Mouse (Mus musculus) adrenal gland, postnatal 36 days (tissue): ENCODE results near the gene Ifnar2. TPM values are rescaled to one million over a fixed set of nuclear protein-coding genes. Genes with fewer than 3 reads are reported as not detected.
A peak's percentile ranks its signal among the peaks of the same experiment; 100 is the strongest.

Experiments
- DNase-seq, 2 experiments: peaks; one replicate each; pipeline ENCODE4 v3.0.0; 2021; ENCODE audit warnings: mixed read lengths in 1 of 2
- total RNA-seq, 2 experiments: library from RNA; stranded (reverse); gene quantifications; 2 replicates each; pipeline ENCODE4 v1.2.3; 2021

The Ifnar2 gene
- total RNA-seq, 2 experiments from 2014 or later, result 101 to 120 TPM

GRCm38 (mm10) chr16:91391421-91391820 lies 18.8 kb downstream of the Ifnar2 start, which contains the start of gene Gm21970:
TSS of gene Gm21970 (plus strand) at chr16:91391721.
- DNase-seq, result no peak

- no peak for DNase-seq
Measured at GRCm38 (mm10) chr16:91394826-91395410, 22.3 kb downstream of the Ifnar2 start.

GRCm38 (mm10) chr16:91395633-91396392 lies 23.2 kb downstream of the Ifnar2 start:
- no peak for DNase-seq

DNA sequence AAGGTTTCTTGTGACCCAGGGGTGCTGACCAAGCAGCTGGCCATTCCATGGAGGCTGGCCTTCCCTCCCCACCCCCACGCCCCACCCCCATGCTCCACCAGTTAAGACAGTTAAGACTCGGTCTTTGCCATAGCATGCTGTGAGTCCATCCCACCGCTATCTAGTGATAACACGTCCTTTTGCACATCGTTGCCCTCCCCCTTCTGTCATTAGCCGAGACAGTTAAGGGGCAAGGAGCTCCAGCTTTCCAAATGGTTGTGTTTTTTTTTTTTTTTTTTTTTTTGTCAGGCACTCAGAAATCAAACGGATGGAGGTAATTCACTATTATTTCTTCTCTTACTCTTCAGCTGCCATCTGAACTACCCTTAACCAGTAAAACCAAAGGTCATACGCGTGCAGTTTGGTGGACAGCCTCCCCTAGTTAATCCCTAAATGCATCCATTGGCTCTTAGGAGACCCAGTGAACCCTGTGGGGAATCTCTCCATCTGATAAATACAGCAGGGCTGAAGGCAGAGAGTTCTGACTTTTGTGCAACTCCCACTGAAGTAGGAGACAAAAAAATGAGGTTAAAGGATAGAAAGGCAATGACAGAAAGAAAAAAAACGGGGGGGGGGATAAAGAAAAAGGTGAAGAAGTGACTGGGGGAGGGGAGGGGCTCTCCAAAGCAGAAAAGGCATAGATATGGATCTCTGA lies 24.4 kb downstream of the Ifnar2 start:
- no peak for DNase-seq

GRCm38 (mm10) chr16:91398030-91398429 lies 25.4 kb downstream of the Ifnar2 start:
- peak; percentile 62 to 65 for DNase-seq

GRCm38 (mm10) chr16:91398944-91399343 lies 26.4 kb downstream of the Ifnar2 start:
- DNase-seq, result no peak

DNA sequence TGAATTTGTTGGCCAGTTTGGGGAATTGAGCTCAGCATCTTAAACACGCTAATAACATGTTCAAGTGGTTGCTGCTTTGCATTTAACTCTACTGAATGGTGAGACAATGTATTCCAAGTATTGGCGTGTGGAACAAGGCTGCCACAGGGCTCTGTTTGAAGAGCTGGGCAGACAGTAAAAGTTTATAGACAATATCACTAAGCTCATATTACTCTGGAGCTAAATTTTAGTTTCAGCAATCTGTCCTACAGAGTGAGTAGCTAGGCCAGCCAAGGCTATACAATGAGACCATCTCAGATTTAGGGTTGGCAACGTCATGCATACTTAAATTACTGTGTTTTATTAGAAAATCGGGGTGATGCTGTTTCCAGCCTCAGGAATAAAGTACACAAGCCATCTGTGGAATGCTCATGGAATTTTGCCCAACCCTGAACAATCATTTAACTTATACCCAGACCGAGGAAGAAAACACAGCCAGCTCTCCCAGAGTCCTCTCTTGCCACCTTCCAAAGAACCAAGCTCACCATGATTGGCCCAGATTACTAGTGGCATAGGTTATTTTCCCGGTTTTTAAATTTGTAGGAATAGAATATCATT lies 29.1 kb downstream of the Ifnar2 start:
- DNase-seq, result no peak

- DNase-seq, result no peak
Measured at GRCm38 (mm10) chr16:91403784-91404183, 31.2 kb downstream of the Ifnar2 start.

DNA sequence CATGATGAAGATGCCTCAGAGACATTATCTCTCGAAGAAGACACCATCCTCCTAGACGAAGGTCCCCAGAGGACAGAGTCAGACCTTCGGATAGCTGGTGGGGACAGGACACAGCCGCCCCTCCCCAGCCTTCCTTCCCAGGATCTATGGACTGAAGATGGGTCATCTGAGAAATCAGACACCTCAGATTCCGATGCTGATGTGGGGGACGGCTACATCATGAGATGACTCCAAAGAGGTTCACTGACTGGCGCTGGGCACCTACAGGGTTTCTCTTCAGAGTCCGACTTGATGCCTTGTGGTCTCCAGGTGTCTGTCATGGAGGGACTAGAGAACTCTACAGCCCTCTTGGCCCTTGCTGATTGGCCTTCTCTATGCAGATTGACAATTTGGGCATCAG lies 31.6 kb downstream of the Ifnar2 start:
- DNase-seq, result no peak

GRCm38 (mm10) chr16:91404828-91405577 lies 32.4 kb downstream of the Ifnar2 start:
- DNase-seq, result no peak

DNA sequence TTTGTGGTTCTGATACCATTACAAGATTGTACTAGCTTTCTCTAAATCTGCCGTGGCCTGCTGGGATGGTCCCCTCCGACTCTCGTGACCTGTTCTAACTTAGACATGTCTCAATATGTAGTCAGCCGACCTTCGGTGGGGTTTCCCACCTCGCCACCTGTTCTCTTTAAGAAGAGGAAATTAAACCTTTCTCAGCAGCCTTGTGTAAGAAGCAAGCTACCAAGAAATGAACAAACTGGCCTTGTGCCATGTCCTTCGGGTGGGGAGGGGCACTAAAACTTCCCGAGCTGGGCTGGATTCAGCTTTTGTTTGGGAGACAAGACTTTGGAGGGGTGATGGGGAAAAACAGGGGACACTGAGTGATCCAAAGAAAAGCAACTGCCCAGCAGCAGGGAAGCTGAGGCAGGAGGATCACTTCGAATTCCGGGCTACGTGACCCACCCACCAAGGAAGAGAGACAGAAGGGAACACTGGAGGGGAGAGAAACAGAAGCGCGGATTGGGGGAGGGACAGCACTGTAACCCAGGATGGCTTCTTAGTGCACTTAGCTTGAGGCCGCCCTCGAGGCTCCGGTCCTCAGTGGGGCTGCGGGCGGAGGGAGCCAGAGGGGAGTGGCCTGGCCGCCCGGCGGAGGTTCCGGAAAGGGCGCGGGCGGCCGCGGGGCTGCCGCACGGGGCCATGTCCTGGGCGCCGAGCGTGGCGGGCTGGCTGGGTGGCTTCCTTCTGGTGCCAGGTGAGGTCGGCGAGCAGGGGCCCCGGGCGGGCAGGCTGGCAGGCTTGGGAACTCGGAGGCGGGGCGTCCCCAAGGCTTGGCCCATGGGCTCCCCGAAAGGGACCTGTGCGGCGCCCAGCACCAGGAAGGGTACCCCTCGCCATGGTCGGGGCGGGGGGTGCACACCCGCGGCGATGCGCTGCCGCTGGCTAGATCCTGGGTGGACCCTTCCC lies 33.3 kb downstream of the Ifnar2 start, which contains the start of gene Il10rb:
Gene Il10rb (plus strand): TSS at position 525 of the 945 bp plus-strand sequence.
- peak; percentile 89 to 92 for DNase-seq

GRCm38 (mm10) chr16:91406585-91407220 lies 34.1 kb downstream of the Ifnar2 start:
- peak; percentile 52 to 63 for DNase-seq

DNA sequence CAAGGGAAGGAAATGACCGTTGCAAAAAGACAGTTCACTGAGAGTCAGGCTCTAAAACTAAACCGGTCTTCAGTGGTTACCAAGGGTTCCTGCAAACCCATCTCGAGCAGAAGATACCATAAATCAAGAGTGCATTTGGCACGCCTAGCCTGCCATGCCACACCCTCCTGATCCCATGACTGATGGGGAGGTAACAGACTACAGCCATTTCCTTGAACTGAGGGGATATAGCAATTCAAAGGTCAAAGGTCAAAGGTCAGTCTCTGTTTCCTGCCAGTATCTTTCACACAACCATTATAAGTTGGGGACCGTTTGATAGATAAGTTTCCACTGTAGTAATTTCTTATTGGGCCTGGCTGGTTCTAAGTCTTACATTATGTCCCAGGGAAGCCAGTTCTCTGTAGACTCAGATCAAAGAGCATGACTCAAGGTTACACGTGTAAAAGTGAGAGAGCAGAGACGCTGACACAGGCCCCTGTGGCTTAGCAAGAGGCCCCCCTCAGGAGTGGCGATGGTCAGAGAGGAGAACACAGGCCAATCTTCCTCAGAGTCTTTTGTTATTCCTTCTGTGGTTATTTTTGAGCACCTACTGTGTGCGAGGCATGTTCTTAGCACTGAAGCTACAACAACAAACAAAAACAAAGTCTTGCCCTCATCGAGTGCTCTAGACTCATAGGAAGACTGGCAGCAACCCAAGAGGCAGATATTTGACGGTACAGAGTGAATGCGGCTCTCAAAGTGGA lies 40.7 kb downstream of the Ifnar2 start:
- peak; percentile 63 to 64 for DNase-seq

DNA sequence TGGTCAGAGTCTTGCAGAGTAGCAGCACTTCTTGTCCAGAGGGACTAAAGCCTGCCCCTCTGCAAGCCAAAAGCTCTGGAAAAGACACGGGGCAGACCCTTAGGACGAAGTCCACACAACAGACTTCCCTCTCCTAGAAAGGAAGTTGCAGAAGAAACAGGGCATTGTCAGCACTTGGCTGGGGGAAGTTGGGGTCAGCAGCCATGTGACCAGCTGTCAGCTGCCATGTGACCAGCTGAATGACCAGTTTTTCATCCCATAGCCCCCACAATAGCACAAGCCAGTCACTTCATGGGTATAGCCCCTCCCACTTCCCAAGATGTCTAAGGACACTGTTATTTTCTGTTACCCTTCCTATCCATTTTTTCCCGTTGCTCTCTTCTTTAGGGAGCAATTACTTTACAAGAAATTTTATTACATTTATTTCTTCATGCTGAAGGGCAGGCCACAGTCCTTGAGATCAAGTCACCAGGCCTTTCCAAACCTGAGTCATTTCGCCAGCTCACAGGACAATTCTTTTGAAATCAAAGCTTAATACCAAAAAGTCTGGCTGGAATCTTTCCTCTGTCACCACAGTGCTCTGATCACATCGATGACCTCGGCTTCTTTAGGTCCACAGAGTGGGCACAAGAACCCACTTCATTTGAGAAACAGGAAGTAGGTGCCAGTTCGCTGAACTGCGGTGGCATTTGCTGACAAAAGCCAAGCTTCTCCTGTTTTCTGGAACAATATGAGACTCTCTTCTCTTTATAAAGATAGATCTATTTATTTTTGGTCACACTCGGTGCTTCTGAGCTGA lies 43.0 kb downstream of the Ifnar2 start:
- DNase-seq, result peak; percentile 65 to 74

DNA sequence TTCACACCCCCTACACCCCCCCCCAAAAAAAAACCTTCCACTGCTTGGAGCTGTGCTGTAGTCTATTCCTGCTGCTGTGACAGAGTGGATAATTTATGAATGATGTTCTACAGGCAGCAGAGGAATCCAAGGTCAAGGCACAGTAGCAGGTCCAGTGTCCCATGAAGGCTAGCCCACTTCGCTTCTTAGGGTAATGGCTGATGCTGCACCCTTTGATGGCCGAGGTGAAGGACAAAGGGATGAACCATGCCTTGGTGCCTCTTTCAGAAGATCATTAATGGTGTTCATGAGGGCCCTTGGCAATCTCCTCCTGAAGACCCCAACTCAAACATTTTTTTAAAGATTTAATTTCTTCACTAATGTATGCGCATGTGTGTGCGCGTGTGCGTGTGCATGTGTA lies 43.8 kb downstream of the Ifnar2 start:
- DNase-seq, result no peak

GRCm38 (mm10) chr16:91416938-91417337 lies 44.4 kb downstream of the Ifnar2 start:
- DNase-seq, result peak in 1 of 2 experiments; percentile 59

DNA sequence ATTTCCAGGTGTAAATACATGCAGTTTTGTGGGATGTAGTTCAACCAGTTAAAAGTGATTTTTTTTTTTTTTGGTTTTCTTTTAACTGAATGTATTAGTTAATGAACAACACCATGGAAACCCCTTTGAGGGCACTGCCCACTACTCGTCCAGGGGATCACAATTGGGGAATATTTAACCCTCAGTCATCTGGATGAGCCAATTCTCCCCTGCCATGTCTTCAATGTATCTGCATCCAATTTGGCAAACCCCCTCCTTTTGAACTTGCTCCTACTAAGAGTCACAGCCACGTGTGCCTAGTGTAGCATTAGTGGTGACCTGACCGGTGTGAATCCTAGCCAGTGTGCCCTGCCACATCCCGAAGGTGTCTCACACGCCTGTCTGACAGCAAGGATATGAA lies 45.9 kb downstream of the Ifnar2 start:
- no peak for DNase-seq

GRCm38 (mm10) chr16:91425816-91426215 lies 53.2 kb downstream of the Ifnar2 start:
- no peak for DNase-seq

DNA sequence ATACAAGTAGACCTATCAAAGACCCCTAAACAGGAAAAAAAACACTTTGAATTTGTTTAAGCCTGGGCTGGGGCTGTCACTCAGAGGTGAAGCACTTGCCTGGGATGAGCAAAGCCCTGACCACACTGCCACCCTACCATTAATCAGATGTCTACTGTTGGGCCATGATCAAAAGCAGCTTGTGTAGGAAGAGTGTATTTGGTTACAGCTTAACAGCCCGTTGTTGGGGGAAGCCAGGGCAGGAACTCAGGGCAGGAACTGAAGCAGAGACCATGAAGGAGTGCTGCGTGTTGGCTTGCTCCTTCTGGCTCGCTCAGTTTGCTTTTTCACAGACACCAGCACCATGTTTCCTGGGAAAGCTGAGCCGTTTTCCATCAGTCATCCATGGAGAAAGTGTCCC lies 54.0 kb downstream of the Ifnar2 start:
- DNase-seq, result no peak
